Mouse (Mus musculus): Measurements from ENCODE around the gene Arhgap10. TPM values are rescaled to one million over a fixed set of nuclear protein-coding genes. Genes with fewer than 3 reads are reported as not detected.

Gene Arhgap10
- polyA plus RNA-seq, 1 experiment from 2014 or later = 7.0 TPM

DNA sequence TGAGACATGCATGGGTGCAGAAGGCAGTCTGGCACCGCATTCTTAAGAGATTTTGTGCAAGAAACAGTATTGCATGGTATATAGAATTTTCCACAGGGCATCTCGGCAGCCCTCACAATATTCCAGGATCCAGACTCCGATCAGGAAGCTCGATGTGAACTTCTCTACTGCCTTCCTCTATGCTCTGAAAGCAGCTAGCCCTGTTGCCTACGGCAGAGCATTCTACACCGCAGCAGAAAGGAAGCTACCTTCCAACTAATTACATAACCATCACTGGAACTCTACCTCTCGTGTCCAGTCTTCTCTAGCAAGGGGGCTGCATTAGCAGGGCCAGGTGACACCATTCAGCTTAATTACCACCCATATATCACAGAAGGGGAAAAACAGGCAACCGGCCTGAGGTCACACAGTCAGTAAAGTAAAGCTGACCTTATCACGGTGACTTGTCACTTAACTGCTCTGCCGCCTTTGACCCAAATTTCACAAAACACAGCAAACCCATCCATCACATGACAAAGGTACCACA lies 10.2 kb downstream of the Arhgap10 start:
- Histone ChIP-seq H3K27me3 (ENCODE audit: control insufficient read depth, insufficient read depth, low read depth, low read length) (no peaks in the 10 kb centered on the region), H3K4me2 (ENCODE audit: low read depth, low read length) (no peak overlapping the region), H3K27ac (ENCODE audit: low read length) (no peak overlapping the region), H3K36me3 (ENCODE audit: control insufficient read depth, insufficient read depth) (no peaks in the 10 kb centered on the region), H3K9ac (ENCODE audit: low read depth, low read length) (no peak overlapping the region), H3K4me3 (ENCODE audit: low read depth, low read length) (no peak overlapping the region), H3K9me3 (replicated peaks; ENCODE audit: control insufficient read depth, low read length) (no peaks in the 10 kb centered on the region), H3K4me1 (ENCODE audit: control insufficient read depth, low read depth, low read length) (no peaks in the 10 kb centered on the region; the same call in 1 of the 2 replicates)
- 59% methylated on average over 10 of the region's 10 CpGs for WGBS (ENCODE audit: insufficient replicate concordance)
- ATAC-seq (ENCODE audit: low read depth) = no peak

DNA sequence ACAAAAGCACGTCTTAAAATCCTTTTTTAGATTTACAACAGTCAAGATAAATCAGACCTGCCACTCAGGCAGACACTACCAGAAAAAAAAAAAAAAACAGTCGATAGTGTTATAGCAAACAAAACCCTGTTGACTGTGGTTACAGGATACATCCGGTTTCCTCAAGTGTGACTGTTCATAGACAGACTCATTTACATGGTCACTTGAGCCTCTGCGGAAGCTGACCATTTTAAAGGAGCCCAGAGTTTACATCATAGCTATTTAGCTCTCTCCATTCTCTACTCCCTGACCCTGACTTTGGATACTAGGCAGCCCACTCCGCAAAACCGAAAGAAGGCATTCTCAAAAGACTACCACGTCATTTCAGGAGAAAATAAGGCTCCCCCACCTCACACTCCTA lies 11.2 kb downstream of the Arhgap10 start:
- no peak overlapping the region for H3K9ac ChIP-seq (ENCODE audit: low read depth, low read length)
- 56% methylated on average over 7 of the region's 7 CpGs for WGBS (ENCODE audit: insufficient replicate concordance)
- no peak overlapping the region for H3K4me2 ChIP-seq (ENCODE audit: low read depth, low read length)
- H3K9me3 ChIP-seq (replicated peaks; ENCODE audit: control insufficient read depth, low read length) = no peaks in the 10 kb centered on the region
- no peak overlapping the region for H3K4me3 ChIP-seq (ENCODE audit: low read depth, low read length)
- ATAC-seq (ENCODE audit: low read depth) = peak; percentile 32; the same call in 1 of the 2 replicates
- no peak overlapping the region for H3K27ac ChIP-seq (ENCODE audit: low read length)
- no peaks in the 10 kb centered on the region for H3K36me3 ChIP-seq (ENCODE audit: control insufficient read depth, insufficient read depth)
- H3K4me1 ChIP-seq (ENCODE audit: control insufficient read depth, low read depth, low read length) = no peaks in the 10 kb centered on the region; the same call in 1 of the 2 replicates
- H3K27me3 ChIP-seq (ENCODE audit: control insufficient read depth, insufficient read depth, low read depth, low read length) = no peaks in the 10 kb centered on the region

DNA sequence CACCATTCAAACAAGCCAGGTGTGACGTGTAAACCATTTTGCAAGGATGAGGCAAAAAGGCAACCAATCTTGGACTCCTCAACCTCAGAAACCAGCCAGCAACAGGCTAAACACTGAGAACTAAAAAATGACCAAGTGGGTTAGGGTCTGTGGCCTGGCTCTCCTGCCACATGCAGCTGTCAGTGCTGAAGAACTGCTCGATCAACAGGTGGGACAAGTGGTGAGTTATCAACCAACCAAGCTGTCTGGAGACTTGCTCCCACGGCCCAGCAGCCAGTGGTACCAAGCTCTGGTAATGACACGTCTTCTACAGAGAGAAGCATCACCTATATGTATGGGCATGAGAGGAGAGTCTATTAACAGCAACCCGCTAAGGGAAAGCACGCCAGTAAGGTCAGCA lies 15.2 kb downstream of the Arhgap10 start:
- Histone ChIP-seq H3K9ac (ENCODE audit: low read depth, low read length) (no peak overlapping the region), H3K4me3 (ENCODE audit: low read depth, low read length) (no peak overlapping the region), H3K36me3 (ENCODE audit: control insufficient read depth, insufficient read depth) (no peaks in the 10 kb centered on the region), H3K27me3 (ENCODE audit: control insufficient read depth, insufficient read depth, low read depth, low read length) (no peaks in the 10 kb centered on the region), H3K9me3 (replicated peaks; ENCODE audit: control insufficient read depth, low read length) (no peaks in the 10 kb centered on the region), H3K27ac (ENCODE audit: low read length) (no peak overlapping the region), H3K4me1 (ENCODE audit: control insufficient read depth, low read depth, low read length) (no peaks in the 10 kb centered on the region; the same call in 1 of the 2 replicates), H3K4me2 (ENCODE audit: low read depth, low read length) (no peak overlapping the region)
- no peak for ATAC-seq (ENCODE audit: low read depth)
- 70% methylated on average over 6 of the region's 6 CpGs for WGBS (ENCODE audit: insufficient replicate concordance)

DNA sequence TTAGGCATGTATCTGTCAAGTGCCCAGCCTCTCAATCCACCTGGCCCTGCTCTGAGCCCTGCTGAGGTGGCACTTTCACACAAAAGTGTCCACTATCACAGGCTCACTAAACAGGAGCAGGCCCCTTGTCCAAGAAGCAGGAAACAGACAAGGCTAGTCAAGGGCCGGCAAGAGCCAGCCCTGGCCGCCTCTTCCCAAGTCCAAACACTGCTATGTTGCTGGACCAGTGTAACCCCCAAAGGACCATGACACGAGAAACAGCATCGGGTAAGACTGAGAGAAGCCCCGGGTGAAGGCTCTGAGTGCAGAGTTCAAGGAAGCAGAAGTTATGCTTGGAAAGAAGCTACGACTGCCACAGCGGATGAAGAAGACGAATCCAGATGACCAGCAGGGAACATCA lies 16.6 kb downstream of the Arhgap10 start:
- ATAC-seq (ENCODE audit: low read depth) = no peak
- no peak overlapping the region for H3K4me2 ChIP-seq (ENCODE audit: low read depth, low read length)
- H3K36me3 ChIP-seq (ENCODE audit: control insufficient read depth, insufficient read depth) = no peaks in the 10 kb centered on the region
- H3K9ac ChIP-seq (ENCODE audit: low read depth, low read length) = no peak overlapping the region
- 70% methylated on average over 8 of the region's 8 CpGs for WGBS (ENCODE audit: insufficient replicate concordance)
- H3K4me1 ChIP-seq (ENCODE audit: control insufficient read depth, low read depth, low read length) = no peaks in the 10 kb centered on the region; the same call in 1 of the 2 replicates
- no peaks in the 10 kb centered on the region for H3K9me3 ChIP-seq (replicated peaks; ENCODE audit: control insufficient read depth, low read length)
- no peak overlapping the region for H3K27ac ChIP-seq (ENCODE audit: low read length)
- no peak overlapping the region for H3K4me3 ChIP-seq (ENCODE audit: low read depth, low read length)
- no peaks in the 10 kb centered on the region for H3K27me3 ChIP-seq (ENCODE audit: control insufficient read depth, insufficient read depth, low read depth, low read length)

DNA sequence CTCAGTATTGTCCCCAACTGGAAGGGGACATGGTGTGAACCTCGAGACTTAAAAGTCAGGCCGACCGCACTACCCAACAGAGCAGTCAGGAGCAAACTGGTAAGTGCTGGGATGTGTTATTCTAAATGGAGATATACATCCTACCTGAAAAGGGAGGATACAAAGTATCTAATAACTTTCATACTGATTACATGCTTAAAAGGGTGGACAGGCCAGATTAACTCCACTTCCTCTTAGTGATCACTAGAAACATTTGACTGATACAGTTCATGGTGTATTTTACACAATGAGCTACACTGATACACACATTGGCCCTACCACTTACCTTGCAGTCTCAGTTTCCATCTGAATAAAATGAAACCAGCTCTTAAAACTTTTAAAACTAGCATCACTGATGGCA lies 17.5 kb downstream of the Arhgap10 start:
- H3K9me3 ChIP-seq (replicated peaks; ENCODE audit: control insufficient read depth, low read length) = no peaks in the 10 kb centered on the region
- H3K36me3 ChIP-seq (ENCODE audit: control insufficient read depth, insufficient read depth) = no peaks in the 10 kb centered on the region
- 79% methylated on average over 3 of the region's 3 CpGs for WGBS (ENCODE audit: insufficient replicate concordance)
- no peak overlapping the region for H3K4me3 ChIP-seq (ENCODE audit: low read depth, low read length)
- H3K4me1 ChIP-seq (ENCODE audit: control insufficient read depth, low read depth, low read length) = no peaks in the 10 kb centered on the region; the same call in 1 of the 2 replicates
- no peaks in the 10 kb centered on the region for H3K27me3 ChIP-seq (ENCODE audit: control insufficient read depth, insufficient read depth, low read depth, low read length)
- ATAC-seq (ENCODE audit: low read depth) = no peak
- H3K27ac ChIP-seq (ENCODE audit: low read length) = no peak overlapping the region
- no peak overlapping the region for H3K4me2 ChIP-seq (ENCODE audit: low read depth, low read length)
- no peak overlapping the region for H3K9ac ChIP-seq (ENCODE audit: low read depth, low read length)

DNA sequence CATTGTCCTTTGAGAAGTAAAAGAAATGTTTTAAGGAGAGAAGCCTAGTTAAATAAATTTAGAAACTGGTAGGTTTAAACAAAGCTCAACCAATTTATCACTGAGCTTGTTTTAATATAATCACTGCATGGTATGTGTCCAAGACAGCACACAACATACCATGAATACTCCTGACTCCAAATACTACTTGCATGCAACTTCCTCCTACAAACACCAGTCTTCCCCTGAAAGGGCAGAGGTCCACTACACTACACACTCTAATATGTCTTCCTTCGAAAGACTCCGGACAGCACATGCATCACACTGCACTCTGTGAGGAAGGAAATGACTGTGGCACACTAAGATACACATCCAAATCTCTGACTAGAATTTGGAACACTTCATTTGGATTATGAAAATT lies 20.3 kb downstream of the Arhgap10 start:
- Histone ChIP-seq H3K9me3 (replicated peaks; ENCODE audit: control insufficient read depth, low read length) (no peaks in the 10 kb centered on the region), H3K4me1 (ENCODE audit: control insufficient read depth, low read depth, low read length) (peaks cover 3% of the 10 kb centered on the region), H3K27ac (ENCODE audit: low read length) (no peak overlapping the region), H3K27me3 (ENCODE audit: control insufficient read depth, insufficient read depth, low read depth, low read length) (no peaks in the 10 kb centered on the region), H3K4me3 (ENCODE audit: low read depth, low read length) (no peak overlapping the region), H3K9ac (ENCODE audit: low read depth, low read length) (no peak overlapping the region), H3K4me2 (ENCODE audit: low read depth, low read length) (no peak overlapping the region), H3K36me3 (ENCODE audit: control insufficient read depth, insufficient read depth) (no peaks in the 10 kb centered on the region)
- no peak for ATAC-seq (ENCODE audit: low read depth)
- WGBS (ENCODE audit: insufficient replicate concordance) = 37% methylated on average over 2 of the region's 2 CpGs

DNA sequence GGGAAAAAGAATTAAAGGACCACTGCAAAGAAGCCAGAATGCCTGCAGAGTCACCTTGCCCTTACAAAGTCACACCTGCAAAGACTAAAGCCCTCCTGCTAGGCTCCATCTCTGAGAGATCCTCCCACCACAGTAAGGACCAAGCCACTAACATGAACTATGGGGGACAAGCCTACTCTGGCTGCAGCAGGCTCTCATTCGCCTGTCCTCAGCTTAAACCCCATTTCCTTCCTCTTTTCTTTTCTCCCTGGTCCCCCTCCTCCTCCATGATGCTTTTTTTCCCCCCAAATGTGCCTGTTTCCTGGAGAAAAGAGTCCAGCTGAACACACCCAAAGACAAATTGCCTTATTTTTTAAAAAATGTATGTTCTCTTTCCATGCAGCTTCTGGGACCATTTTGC lies 21.5 kb downstream of the Arhgap10 start:
- no peaks in the 10 kb centered on the region for H3K9me3 ChIP-seq (replicated peaks; ENCODE audit: control insufficient read depth, low read length)
- peaks cover 15% of the 10 kb centered on the region for H3K4me1 ChIP-seq (ENCODE audit: control insufficient read depth, low read depth, low read length)
- 41% methylated on average over 1 of the region's 1 CpGs for WGBS (ENCODE audit: insufficient replicate concordance)
- no peaks in the 10 kb centered on the region for H3K36me3 ChIP-seq (ENCODE audit: control insufficient read depth, insufficient read depth)
- no peak overlapping the region for H3K4me3 ChIP-seq (ENCODE audit: low read depth, low read length)
- H3K9ac ChIP-seq (ENCODE audit: low read depth, low read length) = no peak overlapping the region
- H3K4me2 ChIP-seq (ENCODE audit: low read depth, low read length) = no peak overlapping the region
- ATAC-seq (ENCODE audit: low read depth) = no peak
- no peak overlapping the region for H3K27ac ChIP-seq (ENCODE audit: low read length)
- no peaks in the 10 kb centered on the region for H3K27me3 ChIP-seq (ENCODE audit: control insufficient read depth, insufficient read depth, low read depth, low read length)

DNA sequence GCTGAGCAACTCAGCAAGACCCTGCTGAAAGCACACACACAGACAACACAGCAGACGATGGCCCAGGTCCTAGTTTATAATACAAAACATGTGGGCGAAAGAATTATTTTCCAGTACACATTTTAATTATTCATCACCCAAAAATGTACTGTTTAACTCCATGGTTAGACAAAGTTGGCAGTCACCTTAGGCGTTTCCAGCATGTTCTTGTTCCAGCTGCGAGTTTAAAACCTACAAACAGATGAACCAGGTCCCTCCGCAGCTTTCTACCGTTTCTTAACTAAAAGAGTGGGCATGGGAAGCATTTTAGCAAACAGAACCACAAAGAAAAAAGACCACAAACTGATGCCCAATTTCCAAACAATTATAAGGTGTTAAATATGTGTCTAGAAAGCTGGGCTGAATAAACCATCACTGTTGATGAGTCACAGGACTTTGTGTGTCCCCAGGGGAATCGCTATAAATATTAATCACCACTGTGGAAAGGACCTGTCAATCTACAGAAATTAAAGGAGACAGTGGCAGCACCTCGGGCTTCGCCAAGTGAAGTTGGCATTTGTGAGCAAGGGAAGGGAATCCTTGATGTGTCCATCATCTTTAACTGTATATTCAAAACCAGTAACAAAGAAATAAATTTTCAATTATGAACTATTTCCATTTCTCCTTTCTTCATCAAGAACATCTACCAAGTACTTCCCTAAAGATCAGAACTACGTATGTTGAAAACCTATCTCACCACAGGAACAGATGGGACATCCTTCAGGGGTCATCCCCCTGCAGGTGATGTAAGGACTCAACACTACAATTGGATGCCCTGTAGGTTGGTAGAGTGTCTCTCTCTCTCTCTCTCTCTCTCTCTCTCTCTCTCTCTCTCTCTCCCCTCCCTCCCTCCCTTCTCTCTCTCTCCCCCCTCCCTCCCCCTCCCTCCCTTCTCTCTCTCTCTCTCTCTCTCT lies 23.1 kb downstream of the Arhgap10 start:
- H3K9me3 ChIP-seq (replicated peaks; ENCODE audit: control insufficient read depth, low read length) = no peaks in the 10 kb centered on the region
- H3K4me3 ChIP-seq (ENCODE audit: low read depth, low read length) = no peak overlapping the region
- peaks cover 29% of the 10 kb centered on the region for H3K4me1 ChIP-seq (ENCODE audit: control insufficient read depth, low read depth, low read length)
- WGBS (ENCODE audit: insufficient replicate concordance) = 77% methylated on average over 10 of the region's 10 CpGs
- H3K27ac ChIP-seq (ENCODE audit: low read length) = no peak overlapping the region
- H3K4me2 ChIP-seq (ENCODE audit: low read depth, low read length) = no peak overlapping the region
- no peak for ATAC-seq (ENCODE audit: low read depth)
- H3K9ac ChIP-seq (ENCODE audit: low read depth, low read length) = no peak overlapping the region
- no peaks in the 10 kb centered on the region for H3K36me3 ChIP-seq (ENCODE audit: control insufficient read depth, insufficient read depth)
- no peaks in the 10 kb centered on the region for H3K27me3 ChIP-seq (ENCODE audit: control insufficient read depth, insufficient read depth, low read depth, low read length)

Data from liver, embryonic 16.5 days (tissue).